Mouse (Mus musculus): ENCODE results near the gene Gm21173. TPM values are rescaled to one million over a fixed set of nuclear protein-coding genes. Genes with fewer than 3 reads are reported as not detected.
"Not testable (repeated sequence)": the region's sequence is repeated elsewhere in the genome, so short reads cannot be mapped to it uniquely, and the experiment has no call there.

Gm21173 gene
- polyA plus RNA-seq (2015; fragmentation: Nextera tagmentation; extraction: Ambion mirVana), result not detected in 2 replicates

GRCm38 (mm10) chrY:76761300-76761699, at the start of gene Gm21173:
Gm21173 (plus strand) TSS chrY:76761600.
- not testable (repeated sequence) for H3K4me1 ChIP-seq (replicated peaks); H3K4me2 ChIP-seq; H3K9ac ChIP-seq; ATAC-seq (replicated peaks; ENCODE audit: insufficient number of reproducible peaks, insufficient read depth, low FRiP score, low read depth); H3K27me3 ChIP-seq; H3K4me3 ChIP-seq; H3K36me3 ChIP-seq; H3K27ac ChIP-seq; H3K9me3 ChIP-seq (replicated peaks)
- WGBS, result no CpG with 5 or more reads among the region's 5 CpGs
